Mouse (Mus musculus) CH12.LX (cell line): Measurements from ENCODE around the gene Mindy2.

ENCODE experiments used
- CHD1 ChIP-seq: IDR thresholded peaks from 2 replicates; pipeline ENCODE4 v1.6.1; 2012; ENCODE audit warnings: low read depth, low read length, improper control_type of control experiment, inconsistent platforms
- CHD2 ChIP-seq: IDR thresholded peaks from 2 replicates; pipeline ENCODE4 v1.6.1; 2011; ENCODE audit warnings: low read length, improper control_type of control experiment
- CTCF ChIP-seq, 2 experiments: IDR thresholded peaks in 1 of 2; conservative IDR thresholded peaks in 1 of 2; 2 replicates each; pipeline ENCODE4 v1.5.1; 2011 to 2012; ENCODE audit warnings: low read depth in 2 of 2, low read length in 2 of 2, improper control_type of control experiment in 1 of 2, inconsistent platforms in 1 of 2, mild to moderate bottlenecking in 1 of 2, moderate library complexity in 1 of 2
- EP300 ChIP-seq: IDR thresholded peaks from 2 replicates; pipeline ENCODE4 v1.6.1; 2011; ENCODE audit warnings: low read length, improper control_type of control experiment
- MAFK ChIP-seq: IDR thresholded peaks from 2 replicates; pipeline ENCODE4 v1.6.1; 2011; ENCODE audit warnings: low read length, improper control_type of control experiment; ENCODE audit not compliant: insufficient replicate concordance
- NRF1 ChIP-seq: IDR thresholded peaks from 2 replicates; pipeline ENCODE4 v1.6.1; 2014; ENCODE audit warnings: low read depth, mild to moderate bottlenecking, inconsistent platforms, low read length, improper control_type of control experiment, moderate library complexity
- POLR2A ChIP-seq: IDR thresholded peaks from 2 replicates; pipeline ENCODE4 v1.6.1; 2011; ENCODE audit warnings: low read depth, mild to moderate bottlenecking, improper control_type of control experiment, low read length
- POLR2AphosphoS2 ChIP-seq: IDR thresholded peaks from 2 replicates; pipeline ENCODE4 v1.6.1; 2011; ENCODE audit warnings: low read depth, low read length, improper control_type of control experiment
- RAD21 ChIP-seq: IDR thresholded peaks from 2 replicates; pipeline ENCODE4 v1.6.1; 2011; ENCODE audit warnings: low read depth, mild to moderate bottlenecking, low read length, improper control_type of control experiment, moderate library complexity
- USF1 ChIP-seq: IDR thresholded peaks from 2 replicates; pipeline ENCODE4 v1.6.1; 2014; ENCODE audit warnings: low read depth, mild to moderate bottlenecking, inconsistent platforms, low read length, improper control_type of control experiment

DNA sequence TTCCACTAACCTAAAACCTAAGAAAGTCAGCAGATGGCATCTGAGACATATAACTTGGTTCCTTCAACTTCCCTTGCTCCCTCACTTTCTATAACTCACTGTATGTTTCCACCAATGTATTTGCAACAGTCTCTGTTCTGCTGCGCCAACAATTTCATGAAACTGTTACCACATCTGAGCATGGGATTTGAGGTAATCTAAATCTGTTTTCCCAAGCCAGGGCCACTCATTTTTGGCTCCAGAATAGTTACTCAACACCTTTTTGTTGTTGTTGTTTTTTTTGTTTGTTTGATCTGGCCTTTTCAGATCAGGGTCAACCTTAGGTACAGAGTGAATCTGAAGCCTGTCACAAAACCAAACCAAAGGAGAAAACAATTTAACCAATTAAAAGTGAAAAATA lies 6.0 kb downstream of the Mindy2 start:
- TF ChIP-seq NRF1 (no peak), POLR2AphosphoS2 (no peak), CTCF (conservative IDR thresholded peaks at IDR 0.05 in 1 of 2, IDR thresholded peaks at IDR 0.05 in 1 of 2; ENCODE audit: low read depth in 2 of 2, low read length in 2 of 2) (0 out of 4 replicates have a peak, but pooled peaks of 1 of the 2 experiments have one; percentile 2), MAFK (no peak), CHD1 (no peak), RAD21 (no peak; the same call in 1 of the 2 replicates), EP300 (no peak), CHD2 (no peak), POLR2A (no peak), USF1 (no peak)
